Mouse (Mus musculus): ENCODE results near the gene B4galt1. TPM values are rescaled to one million over a fixed set of nuclear protein-coding genes. Genes with fewer than 3 reads are reported as not detected.
"Not testable (repeated sequence)": the region's sequence is repeated elsewhere in the genome, so short reads cannot be mapped to it uniquely, and the experiment has no call there.

Gene B4galt1
- polyA plus RNA-seq, 1 experiment from 2014 or later = 24.7 TPM

DNA sequence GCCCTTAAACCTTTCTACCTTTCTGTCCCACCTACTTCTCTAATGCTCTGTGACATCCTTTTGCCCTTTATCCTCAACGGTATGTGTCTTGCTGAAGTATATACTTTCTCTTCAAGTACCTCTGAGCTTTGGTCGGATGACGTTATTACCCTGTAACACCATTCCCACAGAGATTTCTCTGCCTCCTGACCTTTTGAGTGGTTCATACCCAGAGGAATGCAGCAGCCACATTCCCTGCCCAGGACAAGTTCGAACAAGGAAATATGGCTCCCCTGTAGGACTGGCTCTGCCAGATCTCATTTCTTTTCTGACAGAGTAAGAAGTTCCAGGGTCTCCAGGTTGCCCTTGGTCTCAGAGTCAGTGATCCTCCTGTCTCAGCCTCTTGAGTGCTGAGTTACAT, 51.9 kb downstream of the B4galt1 start:
- H3K27ac ChIP-seq (replicated peaks) = no peak overlapping the region
- no peak overlapping the region for H3K4me3 ChIP-seq
- H3K4me1 ChIP-seq = peaks cover 3% of the 10 kb centered on the region; the same call in 1 of the 2 replicates
- peaks cover 30% of the 10 kb centered on the region for H3K36me3 ChIP-seq (replicated peaks)
- 76% methylated on average over 4 of the region's 4 CpGs for WGBS
- H3K27me3 ChIP-seq (replicated peaks; ENCODE audit: low read depth, poor library complexity, severe bottlenecking) = no peaks in the 10 kb centered on the region
- no peaks in the 10 kb centered on the region for H3K9me3 ChIP-seq
- DNase-seq (ENCODE audit: low spot score) = no peak

DNA sequence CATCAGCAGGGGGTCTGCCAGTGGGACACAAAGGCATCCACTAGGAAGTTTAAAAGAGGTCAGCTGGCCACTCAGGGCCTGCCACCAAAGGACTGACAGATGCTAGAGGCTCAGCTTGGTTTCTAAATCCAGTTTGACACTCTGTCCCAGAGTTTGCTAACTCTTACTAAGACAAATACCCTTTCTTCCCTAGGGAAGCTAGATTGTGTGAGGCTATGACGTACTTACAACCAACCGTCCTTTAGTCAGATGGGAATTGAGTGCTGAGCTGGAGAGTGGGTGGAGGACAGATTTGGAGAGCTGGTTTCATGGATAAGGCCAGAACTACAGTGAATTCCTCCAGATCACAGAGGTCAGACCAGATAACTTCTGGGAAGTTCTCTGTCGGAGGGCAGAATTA, 52.9 kb downstream of the B4galt1 start:
- H3K27ac ChIP-seq (replicated peaks) = no peak overlapping the region
- 82% methylated on average over 3 of the region's 3 CpGs for WGBS
- no peak overlapping the region for H3K4me3 ChIP-seq
- peaks cover 3% of the 10 kb centered on the region; the same call in 1 of the 2 replicates for H3K4me1 ChIP-seq
- no peak for DNase-seq (ENCODE audit: low spot score)
- no peaks in the 10 kb centered on the region for H3K9me3 ChIP-seq
- H3K27me3 ChIP-seq (replicated peaks; ENCODE audit: low read depth, poor library complexity, severe bottlenecking) = no peaks in the 10 kb centered on the region
- H3K36me3 ChIP-seq (replicated peaks) = peaks cover 23% of the 10 kb centered on the region

DNA sequence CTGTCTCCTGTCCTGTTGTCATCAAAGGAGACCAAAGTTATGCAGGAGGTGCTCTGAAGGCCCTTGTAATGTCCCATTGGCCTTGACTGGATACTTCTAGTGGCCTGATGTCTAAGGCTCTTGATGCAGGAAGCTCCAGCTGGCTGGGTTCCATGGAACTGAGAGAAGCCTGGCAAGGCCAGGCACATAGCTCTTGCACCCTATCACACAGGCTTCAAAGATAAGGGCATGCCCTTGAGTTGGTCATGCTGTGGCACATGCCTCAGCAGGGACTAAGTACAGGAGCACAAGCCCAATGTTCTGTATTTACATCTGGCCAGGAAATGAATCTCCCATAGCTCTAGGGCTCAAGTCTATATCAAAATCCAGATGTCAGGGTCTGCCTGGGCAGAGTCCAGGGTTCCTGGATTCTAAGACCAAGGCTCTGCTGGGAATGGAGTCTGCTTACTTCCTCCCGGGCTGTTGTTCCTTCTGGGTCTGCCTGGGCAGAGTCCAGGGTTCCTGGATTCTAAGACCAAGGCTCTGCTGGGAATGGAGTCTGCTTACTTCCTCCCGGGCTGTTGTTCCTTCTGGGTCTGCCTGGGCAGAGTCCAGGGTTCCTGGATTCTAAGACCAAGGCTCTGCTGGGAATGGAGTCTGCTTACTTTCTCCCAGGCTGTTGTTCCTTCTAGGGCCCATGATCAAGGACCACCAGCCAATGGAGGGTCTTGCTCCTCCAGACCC, 54.8 kb downstream of the B4galt1 start:
- not testable (repeated sequence) for H3K4me3 ChIP-seq; H3K27ac ChIP-seq (replicated peaks); DNase-seq (ENCODE audit: low spot score); H3K27me3 ChIP-seq (replicated peaks; ENCODE audit: low read depth, poor library complexity, severe bottlenecking); H3K4me1 ChIP-seq; H3K9me3 ChIP-seq
- WGBS = 81% methylated on average over 2 of the region's 2 CpGs
- peaks cover 16% of the 10 kb centered on the region for H3K36me3 ChIP-seq (replicated peaks)

DNA sequence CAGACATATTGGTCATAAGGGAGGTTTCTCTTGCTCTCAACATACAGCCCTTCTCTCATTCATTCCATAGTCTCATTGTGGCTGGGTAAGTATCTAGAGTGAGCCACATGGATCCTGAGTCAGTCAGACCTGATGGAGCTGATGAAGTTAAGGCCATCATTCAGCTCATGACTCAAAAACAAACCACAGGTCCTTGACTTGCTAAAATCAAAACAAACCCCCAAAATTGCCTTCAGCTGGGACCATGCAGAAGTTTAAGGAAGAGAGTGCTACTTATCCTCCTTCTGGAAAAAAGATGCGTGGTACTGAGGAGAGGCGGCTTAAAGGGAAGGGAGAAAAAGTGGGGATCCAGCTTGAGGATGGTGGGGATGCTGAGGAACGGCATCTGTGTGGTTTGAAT, 58.0 kb downstream of the B4galt1 start:
- Histone ChIP-seq H3K36me3 (replicated peaks) (no peaks in the 10 kb centered on the region), H3K4me3 (no peak overlapping the region), H3K27me3 (replicated peaks; ENCODE audit: low read depth, poor library complexity, severe bottlenecking) (no peaks in the 10 kb centered on the region), H3K27ac (replicated peaks) (no peak overlapping the region), H3K4me1 (no peaks in the 10 kb centered on the region; the same call in 1 of the 2 replicates), H3K9me3 (no peaks in the 10 kb centered on the region)
- WGBS = 85% methylated on average over 3 of the region's 3 CpGs
- no peak for DNase-seq (ENCODE audit: low spot score)

DNA sequence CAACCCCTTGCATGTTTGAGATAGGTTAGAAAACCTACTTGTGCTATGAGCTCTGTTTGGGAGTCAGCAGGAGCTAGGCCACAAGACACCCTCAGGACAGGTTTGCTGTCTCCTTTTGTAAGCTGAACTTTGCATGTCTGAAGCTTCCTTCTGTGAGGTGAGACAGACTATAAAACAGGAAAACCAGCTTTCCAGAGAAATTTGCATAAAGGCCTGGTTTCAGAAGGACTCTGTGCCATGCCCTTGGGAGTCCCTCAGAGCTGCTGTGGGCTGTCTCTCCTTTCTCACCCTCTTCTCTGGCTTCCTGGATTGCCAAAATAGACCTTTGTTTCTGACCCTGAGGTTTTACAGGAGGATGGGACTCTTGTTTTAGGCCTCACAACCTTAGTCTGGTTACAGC, 59.5 kb downstream of the B4galt1 start:
- no peaks in the 10 kb centered on the region; the same call in 1 of the 2 replicates for H3K4me1 ChIP-seq
- H3K27ac ChIP-seq (replicated peaks) = no peak overlapping the region
- no peaks in the 10 kb centered on the region for H3K9me3 ChIP-seq
- H3K27me3 ChIP-seq (replicated peaks; ENCODE audit: low read depth, poor library complexity, severe bottlenecking) = no peaks in the 10 kb centered on the region
- H3K4me3 ChIP-seq = no peak overlapping the region
- no peak for DNase-seq (ENCODE audit: low spot score)
- H3K36me3 ChIP-seq (replicated peaks) = no peaks in the 10 kb centered on the region

DNA sequence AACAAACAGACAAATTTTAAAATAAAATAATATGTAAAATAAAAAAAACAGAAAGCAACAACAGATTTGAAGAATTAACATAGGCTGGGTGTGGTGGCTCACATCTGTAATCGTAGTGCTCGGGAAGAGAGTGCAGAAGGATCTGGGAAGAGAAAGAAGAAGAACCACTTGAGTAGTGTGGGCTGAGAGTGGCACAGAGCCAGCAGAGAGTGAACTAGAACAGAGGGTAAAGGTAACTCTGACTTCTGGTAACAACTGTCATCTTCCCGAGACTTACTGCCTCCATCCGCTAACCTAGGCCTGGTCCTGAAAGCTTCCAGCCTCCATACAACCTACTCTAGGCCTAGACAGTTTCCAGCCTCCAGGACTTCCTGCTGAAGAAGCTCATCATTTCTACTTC, 62.6 kb downstream of the B4galt1 start:
- 90% methylated on average over 4 of the region's 4 CpGs for WGBS
- no peak for DNase-seq (ENCODE audit: low spot score)
- no peaks in the 10 kb centered on the region for H3K9me3 ChIP-seq
- H3K4me1 ChIP-seq = no peaks in the 10 kb centered on the region
- H3K27me3 ChIP-seq (replicated peaks; ENCODE audit: low read depth, poor library complexity, severe bottlenecking) = no peaks in the 10 kb centered on the region
- no peak overlapping the region for H3K4me3 ChIP-seq
- no peaks in the 10 kb centered on the region for H3K36me3 ChIP-seq (replicated peaks)
- no peak overlapping the region for H3K27ac ChIP-seq (replicated peaks)

DNA sequence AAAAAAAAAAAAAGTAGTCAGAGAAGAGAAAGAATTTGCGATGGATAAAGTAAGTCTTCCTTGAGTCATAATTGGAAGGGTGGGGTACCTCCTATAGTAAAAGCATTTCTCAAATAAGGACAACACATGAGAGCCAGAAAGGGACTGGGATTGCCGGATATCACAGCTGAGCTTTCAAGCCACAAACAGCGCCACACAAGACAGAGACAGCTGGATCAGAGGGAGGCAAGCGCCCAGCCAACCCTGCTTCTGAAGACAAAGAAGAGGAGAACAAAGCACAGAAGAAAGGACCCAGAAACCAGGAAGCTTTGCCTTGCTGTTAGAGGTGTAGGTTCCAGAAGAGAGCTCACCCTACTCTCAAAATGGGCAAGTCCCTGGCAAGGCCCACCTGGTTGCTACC, 67.2 kb downstream of the B4galt1 start:
- no peaks in the 10 kb centered on the region for H3K9me3 ChIP-seq
- peaks cover 8% of the 10 kb centered on the region for H3K4me1 ChIP-seq
- WGBS = 80% methylated on average over 4 of the region's 4 CpGs
- H3K27ac ChIP-seq (replicated peaks) = no peak overlapping the region
- no peak for DNase-seq (ENCODE audit: low spot score)
- no peak overlapping the region for H3K4me3 ChIP-seq
- H3K27me3 ChIP-seq (replicated peaks; ENCODE audit: low read depth, poor library complexity, severe bottlenecking) = no peaks in the 10 kb centered on the region
- H3K36me3 ChIP-seq (replicated peaks) = no peaks in the 10 kb centered on the region

DNA sequence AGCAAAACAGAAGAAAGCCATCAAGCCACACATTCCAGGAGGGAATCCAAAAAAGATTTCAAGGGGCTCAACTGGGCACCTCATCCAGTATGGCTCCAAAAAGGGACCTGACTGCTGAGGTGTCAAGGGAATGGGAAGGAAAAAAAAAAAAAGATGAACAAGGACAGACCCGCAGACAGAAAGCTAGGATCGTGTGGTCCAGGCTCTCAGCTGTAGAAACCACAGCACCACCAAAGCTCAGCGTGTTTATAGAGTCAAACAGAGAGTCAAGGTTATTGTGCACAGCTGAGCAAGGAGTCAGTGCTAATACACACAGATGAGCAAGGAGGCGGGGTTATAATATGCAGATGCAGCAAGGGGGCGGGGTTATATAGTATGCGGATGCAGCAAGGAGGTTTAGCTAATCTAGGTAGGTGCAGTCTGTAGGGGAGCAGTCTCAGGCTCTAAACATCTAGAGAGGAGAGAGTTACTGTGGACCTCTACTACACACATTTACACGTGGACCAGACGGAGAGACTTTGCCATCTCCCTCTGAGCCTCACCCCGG, 68.1 kb downstream of the B4galt1 start:
- no peak overlapping the region for H3K4me3 ChIP-seq
- WGBS = 81% methylated on average over 9 of the region's 9 CpGs
- H3K9me3 ChIP-seq = no peaks in the 10 kb centered on the region
- peaks cover 17% of the 10 kb centered on the region for H3K4me1 ChIP-seq
- no peaks in the 10 kb centered on the region for H3K36me3 ChIP-seq (replicated peaks)
- H3K27ac ChIP-seq (replicated peaks) = no peak overlapping the region
- no peak for DNase-seq (ENCODE audit: low spot score)
- no peaks in the 10 kb centered on the region for H3K27me3 ChIP-seq (replicated peaks; ENCODE audit: low read depth, poor library complexity, severe bottlenecking)

DNA sequence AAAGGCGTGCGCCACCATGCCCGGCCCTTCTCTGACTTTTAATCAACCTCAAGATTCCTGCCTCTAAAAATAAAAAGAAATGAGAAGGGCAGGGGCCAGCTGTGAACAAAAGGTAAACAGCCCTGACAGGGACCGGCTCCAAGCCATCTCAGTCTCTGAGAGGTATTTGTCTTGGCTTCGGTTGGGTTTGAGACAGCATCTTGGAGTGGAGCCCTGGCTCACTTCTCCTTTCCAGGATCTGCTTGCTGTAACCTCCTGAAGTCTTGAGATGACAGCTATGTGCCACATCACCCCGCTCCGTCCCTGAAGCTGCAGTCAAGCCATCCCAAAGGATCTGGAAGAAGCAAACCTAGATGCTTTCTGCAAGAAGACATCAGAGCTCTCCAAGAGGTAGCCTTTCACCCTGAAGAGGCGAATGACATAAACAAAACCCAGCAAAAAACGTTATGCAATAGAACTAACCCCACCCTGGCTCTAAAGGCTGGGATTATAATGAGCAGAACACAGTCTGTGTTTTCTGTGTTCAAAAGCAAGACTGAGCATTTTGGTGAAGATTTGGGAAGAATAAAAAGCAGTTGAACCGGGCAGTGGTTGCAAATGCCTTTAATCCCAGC, 69.1 kb downstream of the B4galt1 start:
- Histone ChIP-seq H3K27ac (replicated peaks) (no peak overlapping the region), H3K4me3 (no peak overlapping the region), H3K27me3 (replicated peaks; ENCODE audit: low read depth, poor library complexity, severe bottlenecking) (no peaks in the 10 kb centered on the region), H3K9me3 (no peaks in the 10 kb centered on the region), H3K4me1 (peaks cover 18% of the 10 kb centered on the region), H3K36me3 (replicated peaks) (no peaks in the 10 kb centered on the region)
- no peak for DNase-seq (ENCODE audit: low spot score)
- WGBS = 88% methylated on average over 10 of the region's 10 CpGs

DNA sequence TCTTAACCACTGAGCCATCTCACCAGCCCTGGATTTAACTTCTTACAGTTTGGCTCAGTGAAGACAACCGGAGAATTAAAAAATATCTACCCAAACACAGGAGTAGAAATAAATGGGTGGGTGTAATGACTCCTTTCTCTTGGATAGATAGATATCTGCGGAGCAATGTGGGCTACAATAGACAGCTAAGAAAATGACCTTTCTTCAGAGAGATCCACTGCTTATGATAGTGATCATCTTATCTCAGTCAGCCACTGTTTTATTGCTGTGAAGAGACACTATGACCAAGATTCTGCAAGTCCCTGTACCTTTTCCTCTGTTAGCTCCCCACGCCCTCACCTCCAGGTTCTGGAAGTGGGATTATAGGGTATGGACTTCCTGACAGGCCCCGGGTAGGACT, 70.8 kb downstream of the B4galt1 start:
- Histone ChIP-seq H3K4me3 (no peak overlapping the region), H3K4me1 (peaks cover 18% of the 10 kb centered on the region)
- WGBS = 92% methylated on average over 4 of the region's 4 CpGs

DNA sequence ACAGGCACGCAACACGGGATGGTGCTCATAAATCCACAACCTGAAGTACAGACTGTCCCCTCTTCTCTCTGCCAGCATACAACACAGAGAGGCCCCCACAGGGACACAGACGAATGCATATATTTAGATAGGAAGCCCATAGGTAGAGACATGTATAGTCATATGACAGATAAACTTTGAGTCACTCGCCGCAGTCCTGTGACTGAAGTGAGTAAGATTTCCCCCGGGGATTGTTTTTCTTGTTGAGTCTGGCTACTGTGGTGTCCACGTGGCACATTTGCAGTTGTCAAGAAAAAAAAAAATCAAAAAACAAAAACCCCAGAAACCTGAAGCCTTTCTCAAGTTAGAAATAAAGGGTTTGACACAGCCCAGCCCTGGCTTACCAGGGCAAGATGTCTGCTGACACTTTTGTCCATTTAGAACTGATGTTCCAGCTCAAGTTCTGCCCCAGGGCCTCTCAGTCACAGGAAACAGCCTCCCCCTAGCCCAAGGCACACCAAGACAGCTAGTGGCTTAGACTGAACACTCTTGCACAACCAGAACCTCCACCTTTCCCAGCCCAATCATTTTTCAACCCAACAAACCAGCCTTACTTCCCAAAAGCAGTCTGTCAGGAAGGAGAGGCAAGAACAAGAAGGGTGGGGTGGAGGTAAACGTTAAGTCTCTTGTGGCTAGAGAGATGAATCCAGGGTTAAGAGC, 71.9 kb downstream of the B4galt1 start:
- H3K9me3 ChIP-seq = no peaks in the 10 kb centered on the region
- H3K4me3 ChIP-seq = no peak overlapping the region
- no peak overlapping the region for H3K27ac ChIP-seq (replicated peaks)
- DNase-seq (ENCODE audit: low spot score) = no peak
- H3K27me3 ChIP-seq (replicated peaks; ENCODE audit: low read depth, poor library complexity, severe bottlenecking) = no peaks in the 10 kb centered on the region
- H3K4me1 ChIP-seq = peaks cover 29% of the 10 kb centered on the region
- H3K36me3 ChIP-seq (replicated peaks) = no peaks in the 10 kb centered on the region
- 43% methylated on average over 8 of the region's 8 CpGs for WGBS

More for the DNA sequence above, 70.8 kb downstream of the B4galt1 start:
- DNase-seq (ENCODE audit: low spot score) = no peak
- no peak overlapping the region for H3K27ac ChIP-seq (replicated peaks)
- no peaks in the 10 kb centered on the region for H3K9me3 ChIP-seq
- no peaks in the 10 kb centered on the region for H3K27me3 ChIP-seq (replicated peaks; ENCODE audit: low read depth, poor library complexity, severe bottlenecking)
- no peaks in the 10 kb centered on the region for H3K36me3 ChIP-seq (replicated peaks)

DNA sequence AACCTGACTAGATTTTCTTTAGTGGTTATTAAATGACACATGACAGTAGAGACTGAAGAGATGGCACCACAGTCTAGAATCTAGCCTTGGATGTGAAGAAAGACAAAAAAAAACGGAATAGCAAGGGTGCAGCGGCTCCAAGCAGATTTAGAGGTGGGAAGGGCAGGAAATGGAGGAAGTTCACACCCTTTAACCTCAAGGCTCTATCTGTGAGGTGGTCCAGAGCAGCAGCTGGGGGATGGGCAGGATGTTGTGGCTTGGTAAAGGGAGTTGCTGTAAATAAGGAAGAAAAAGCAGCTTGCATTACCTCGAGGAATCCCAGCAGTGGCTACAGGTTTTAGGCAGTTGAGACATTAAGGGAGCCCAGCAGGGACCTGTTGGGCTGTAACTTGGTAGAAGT, 72.7 kb downstream of the B4galt1 start:
- Histone ChIP-seq H3K27ac (replicated peaks) (no peak overlapping the region), H3K27me3 (replicated peaks; ENCODE audit: low read depth, poor library complexity, severe bottlenecking) (no peaks in the 10 kb centered on the region), H3K4me1 (peaks cover 34% of the 10 kb centered on the region), H3K9me3 (no peaks in the 10 kb centered on the region), H3K4me3 (no peak overlapping the region), H3K36me3 (replicated peaks) (no peaks in the 10 kb centered on the region)
- no peak for DNase-seq (ENCODE audit: low spot score)
- WGBS = 20% methylated on average over 3 of the region's 3 CpGs

DNA sequence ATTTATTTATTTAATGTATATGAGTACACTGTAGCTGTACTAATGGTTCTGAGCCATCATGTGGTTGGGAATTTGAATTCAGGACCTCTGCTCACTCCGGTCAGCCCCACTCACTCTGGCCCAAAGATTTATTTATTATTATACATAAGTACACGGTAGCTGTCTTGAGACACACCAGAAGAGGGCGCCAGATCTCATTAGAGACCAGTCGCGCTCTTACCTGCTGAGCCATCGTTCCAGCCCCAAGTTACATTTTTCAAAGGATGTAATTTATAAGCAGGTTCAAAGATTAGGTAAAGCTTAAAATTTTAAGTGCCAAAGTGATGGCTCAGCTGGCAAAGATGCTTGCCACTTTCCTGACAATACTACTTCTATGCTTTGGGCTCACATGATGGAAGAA, 75.1 kb downstream of the B4galt1 start:
- WGBS = 89% methylated on average over 6 of the region's 6 CpGs
- H3K4me1 ChIP-seq = peaks cover 53% of the 10 kb centered on the region
- H3K27ac ChIP-seq (replicated peaks) = no peak overlapping the region
- no peaks in the 10 kb centered on the region for H3K27me3 ChIP-seq (replicated peaks; ENCODE audit: low read depth, poor library complexity, severe bottlenecking)
- no peaks in the 10 kb centered on the region for H3K36me3 ChIP-seq (replicated peaks)
- no peaks in the 10 kb centered on the region for H3K9me3 ChIP-seq
- DNase-seq (ENCODE audit: low spot score) = no peak
- H3K4me3 ChIP-seq = no peak overlapping the region
